Mouse (Mus musculus): ENCODE data around the gene Pigb.

DNA sequence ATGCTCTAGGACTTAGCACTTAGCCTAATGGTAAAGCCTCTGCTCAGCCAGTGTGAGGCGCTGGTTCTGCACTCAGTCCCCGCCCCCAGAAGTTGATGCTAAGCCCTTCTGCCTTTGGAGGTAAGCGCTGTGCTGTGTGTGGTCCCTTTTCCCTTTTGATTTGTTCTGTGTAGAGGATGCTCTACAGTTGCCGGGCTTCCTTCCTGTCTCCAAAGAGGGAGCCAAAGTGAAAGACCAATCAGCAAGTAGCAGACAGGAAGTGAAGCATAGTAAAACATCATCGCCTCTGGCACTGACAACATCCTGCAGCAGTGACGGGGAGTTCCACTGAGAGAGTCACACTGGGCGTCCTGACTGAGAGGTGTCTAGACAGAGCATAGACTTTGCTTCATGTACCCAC is 70.3 kb downstream of the Pigb start:
- TF ChIP-seq CTCF (IDR thresholded peaks at IDR 0.05; ENCODE audit: low read depth, low read length) (peak; percentile 17; the same call in 1 of the 2 replicates), POLR2A (IDR thresholded peaks at IDR 0.05; ENCODE audit: extremely low read depth, insufficient read depth, low read length) (no peak)

Data from liver, adult 2 months (tissue).